Mouse (Mus musculus): ENCODE measurements at regions not wholly inside any gene's neighbourhood (a gene's known extent, or its start where the extent isn't known, plus 50 kb on each side); places are given as distances from the start of the nearest gene placed in this dataset.

GRCm38 (mm10) chr10:111736026-111736425 is 229.9 kb downstream of the Phlda1 start:
- TF ChIP-seq GATA1 (IDR thresholded peaks at IDR 0.05; ENCODE audit: low read length) (no peak), TAL1 (IDR thresholded peaks at IDR 0.05; ENCODE audit: low read length) (no peak)
